Comparison of ENCODE assay signal across 16 mouse cellular contexts in genomic region chr1:29509615-29510131, GRCm38 (mm10).
"Had no signal": no experiment of that assay in that cellular context is flagged by ENCODE, and none has a peak within 500 bp of the region (broad histone marks: within the 10 kb centered on the region; RNA-seq: fewer than 3 reads in every experiment).

No protein-coding gene starts in this region.

- H3K4me2 ChIP-seq: limb, embryonic 13.5 days; neural tube, embryonic 15.5 days had no signal

- H3K4me1 ChIP-seq: limb, embryonic 13.5 days; neural tube, embryonic 15.5 days had no signal

- H3K36me3 ChIP-seq: limb, embryonic 13.5 days; neural tube, embryonic 15.5 days had no signal

- DNase-seq: kidney, adult 18-20 months; kidney, postnatal 10 days; kidney, postnatal 4 days; left cerebral cortex, postnatal 4 days; lung, adult 18-20 months; lung, postnatal 4 days; right cerebral cortex, postnatal 4 days; spleen, adult 18-20 months; thymus, adult 18-20 months; thymus, postnatal 25 days had no signal

- H3K9ac ChIP-seq: limb, embryonic 13.5 days; liver, embryonic 14.5 days; neural tube, embryonic 15.5 days had no signal

- ATAC-seq: lung, postnatal 0 days had no signal

- H3K27me3 ChIP-seq: limb, embryonic 13.5 days; neural tube, embryonic 15.5 days had no signal

- H3K27ac ChIP-seq: layer of hippocampus, adult 2 months; limb, embryonic 13.5 days; liver, embryonic 14.5 days; neural tube, embryonic 15.5 days had no signal

- H3K9me3 ChIP-seq: limb, embryonic 13.5 days; neural tube, embryonic 15.5 days had no signal

- H3K4me3 ChIP-seq: layer of hippocampus, adult 2 months; limb, embryonic 13.5 days; myocyte; neural tube, embryonic 15.5 days had no signal
